Comparison of ENCODE assay signal across 19 mouse cellular contexts in genomic region chr6:134443925-134444324, GRCm38 (mm10). TPM values are rescaled to one million over a fixed set of nuclear protein-coding genes. Genes with fewer than 3 reads are reported as not detected.
DNase-seq lines count a peak whose midpoint lies in the region; ATAC-seq and TF ChIP-seq lines count a peak whose summit lies in the region.
"Had no signal": no experiment of that assay in that cellular context is flagged by ENCODE, and none has a peak within 500 bp of the region (broad histone marks: within the 10 kb centered on the region; RNA-seq: fewer than 3 reads in every experiment).

No protein-coding gene starts in this region.

- no peak overlapping the region for H3K4me3 ChIP-seq in kidney, embryonic 16.5 days (ENCODE audit: low read length)
- no peak overlapping the region for H3K4me3 ChIP-seq in lung, embryonic 16.5 days (ENCODE audit: low read length)
- H3K4me3 ChIP-seq in intestine, postnatal 0 days (ENCODE audit: low read depth, low read length): no peak overlapping the region
- H3K4me3 ChIP-seq: forebrain, embryonic 12.5 days; heart, embryonic 12.5 days; hindbrain, embryonic 15.5 days; limb, embryonic 13.5 days had no signal

- H3K36me3 ChIP-seq in kidney, embryonic 16.5 days (ENCODE audit: insufficient read depth, low read length): peaks cover 18% of the 10 kb centered on the region
- peaks cover 8% of the 10 kb centered on the region for H3K36me3 ChIP-seq in lung, embryonic 16.5 days (ENCODE audit: control insufficient read depth, insufficient read depth, low read length)
- H3K36me3 ChIP-seq in intestine, postnatal 0 days (ENCODE audit: control insufficient read depth, insufficient read depth): peaks cover 5% of the 10 kb centered on the region; the same call in 1 of the 2 replicates

- ATAC-seq in kidney, embryonic 16.5 days (ENCODE audit: low FRiP score, low TSS enrichment): no peak
- ATAC-seq in lung, embryonic 16.5 days (ENCODE audit: low read depth): no peak
- ATAC-seq in intestine, postnatal 0 days: no peak

- no peaks in the 10 kb centered on the region for H3K9me3 ChIP-seq in kidney, embryonic 16.5 days (ENCODE audit: low read length)
- H3K9me3 ChIP-seq in lung, embryonic 16.5 days (ENCODE audit: control insufficient read depth, low read length): no peaks in the 10 kb centered on the region
- no peaks in the 10 kb centered on the region for H3K9me3 ChIP-seq in intestine, postnatal 0 days (ENCODE audit: control insufficient read depth)
- H3K9me3 ChIP-seq: forebrain, embryonic 12.5 days; heart, embryonic 12.5 days; hindbrain, embryonic 15.5 days; limb, embryonic 13.5 days had no signal

- no peak overlapping the region for H3K4me2 ChIP-seq in kidney, embryonic 16.5 days (replicated peaks; ENCODE audit: low read depth, low read length)
- H3K4me2 ChIP-seq in lung, embryonic 16.5 days (ENCODE audit: low read depth, low read length): no peak overlapping the region
- 0 out of 2 replicates have a peak overlapping the region, but pooled peaks have one; percentile 37 for H3K4me2 ChIP-seq in intestine, postnatal 0 days (replicated peaks; ENCODE audit: low read depth)
- H3K4me2 ChIP-seq: forebrain, embryonic 12.5 days; heart, embryonic 12.5 days; hindbrain, embryonic 15.5 days; limb, embryonic 13.5 days had no signal

- H3K4me1 ChIP-seq in kidney, embryonic 16.5 days (ENCODE audit: insufficient read depth, low read length): peaks cover 22% of the 10 kb centered on the region
- peaks cover 23% of the 10 kb centered on the region for H3K4me1 ChIP-seq in lung, embryonic 16.5 days (replicated peaks; ENCODE audit: control insufficient read depth, insufficient read depth, low read length)
- H3K4me1 ChIP-seq in intestine, postnatal 0 days (replicated peaks; ENCODE audit: control insufficient read depth, insufficient read depth, low read length): no peaks in the 10 kb centered on the region; the same call in 1 of the 2 replicates

- no peaks in the 10 kb centered on the region for H3K27me3 ChIP-seq in kidney, embryonic 16.5 days (ENCODE audit: insufficient read depth, low read length)
- H3K27me3 ChIP-seq in lung, embryonic 16.5 days (ENCODE audit: control insufficient read depth, insufficient read depth, low read depth, low read length): no peaks in the 10 kb centered on the region
- H3K27me3 ChIP-seq in intestine, postnatal 0 days (replicated peaks; ENCODE audit: control insufficient read depth, insufficient read depth, low read length): no peaks in the 10 kb centered on the region
- H3K27me3 ChIP-seq: forebrain, embryonic 12.5 days; heart, embryonic 12.5 days; hindbrain, embryonic 15.5 days; limb, embryonic 13.5 days had no signal

- WGBS in kidney, embryonic 16.5 days: 60% methylated on average over 5 of the region's 5 CpGs
- WGBS in lung, embryonic 16.5 days: 39% methylated on average over 5 of the region's 5 CpGs
- WGBS in intestine, postnatal 0 days: 45% methylated on average over 5 of the region's 5 CpGs

- H3K27ac ChIP-seq in kidney, embryonic 16.5 days (ENCODE audit: low read length): peak overlapping the region; percentile 78
- peak overlapping the region; percentile 31 for H3K27ac ChIP-seq in lung, embryonic 16.5 days (ENCODE audit: low read length)
- H3K27ac ChIP-seq in intestine, postnatal 0 days (ENCODE audit: low read depth, low read length): peak overlapping the region; percentile 81
- H3K27ac ChIP-seq: forebrain, embryonic 12.5 days; hindbrain, embryonic 15.5 days; limb, embryonic 13.5 days had no signal

- no peak overlapping the region for H3K9ac ChIP-seq in kidney, embryonic 16.5 days (replicated peaks; ENCODE audit: low read length)
- no peak overlapping the region for H3K9ac ChIP-seq in lung, embryonic 16.5 days (ENCODE audit: low read length)
- H3K9ac ChIP-seq in intestine, postnatal 0 days (ENCODE audit: low read depth, low read length): no peak overlapping the region
- H3K9ac ChIP-seq: forebrain, embryonic 12.5 days; heart, embryonic 12.5 days; hindbrain, embryonic 15.5 days; limb, embryonic 13.5 days had no signal

- DNase-seq in kidney, adult 18-20 months: no peak
- no peak for DNase-seq in lung, postnatal 10 days
- no peak for DNase-seq in yolk sac, embryonic 10.5 days (ENCODE audit: low spot score)
- DNase-seq in right cerebral cortex, adult 2 months (ENCODE audit: low spot score in 2 of 2): no peak
- DNase-seq: adrenal gland, postnatal 36 days; B cell, adult 2 months; cerebellum, adult 11-12 months; cerebellum, postnatal 25 days; lung, postnatal 4 days; right cerebral cortex, postnatal 4 days; thymus, postnatal 4 days had no signal

- TF ChIP-seq CTCF in intestine, postnatal 0 days (IDR thresholded peaks at IDR 0.05; ENCODE audit: low read depth): no peak

RNA-seq across cellular contexts. Expression of gene Bcl2l14, which starts 47.8 kb away (rescaled TPM):
- polyA plus RNA-seq in kidney, embryonic 16.5 days (2015; fragmentation: Nextera tagmentation; extraction: Ambion mirVana): 7.6 and 8.9 TPM in 2 replicates
- polyA plus RNA-seq in lung, embryonic 16.5 days (2015; fragmentation: Nextera tagmentation; extraction: Ambion mirVana): 5.0 and 5.4 TPM in 2 replicates
- 2.0 and 2.7 TPM in 2 replicates for polyA plus RNA-seq in intestine, postnatal 0 days (2015; fragmentation: Nextera tagmentation; extraction: Ambion mirVana)
- polyA plus RNA-seq: midbrain, postnatal 0 days had no signal

Comparison
In these comparisons a context has a peak if more than half of its experiments do, and no peak if none do; other contexts are left out.
1. H3K27ac ChIP-seq: peak in every context shown above with its lines; median percentile 81 in intestine, postnatal 0 days; 78 in kidney, embryonic 16.5 days; 31 in lung, embryonic 16.5 days.